Mouse (Mus musculus): ENCODE results near the gene Arsa. TPM values are rescaled to one million over a fixed set of nuclear protein-coding genes. Genes with fewer than 3 reads are reported as not detected.
"Not testable (repeated sequence)": the region's sequence is repeated elsewhere in the genome, so short reads cannot be mapped to it uniquely, and the experiment has no call there.

Arsa gene
- total RNA-seq, 2 experiments from 2014 or later: 31.5 to 32.8 TPM

DNA sequence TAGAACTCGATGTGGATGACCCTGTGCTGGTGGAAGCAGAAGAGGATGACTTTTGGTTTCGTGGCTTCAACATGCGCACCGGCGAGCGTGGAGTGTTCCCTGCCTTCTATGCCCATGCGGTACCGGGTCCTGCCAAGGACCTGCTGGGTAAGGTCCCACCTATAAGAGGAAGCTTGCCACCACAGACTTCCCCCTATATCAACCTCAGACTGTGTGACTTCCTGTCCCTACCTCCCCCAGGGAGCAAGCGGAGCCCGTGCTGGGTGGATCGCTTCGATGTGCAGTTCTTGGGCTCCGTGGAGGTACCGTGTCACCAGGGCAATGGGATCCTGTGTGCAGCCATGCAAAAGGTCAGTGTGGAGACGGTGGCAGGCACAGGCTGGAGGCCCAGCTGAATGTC, 18.3 kb downstream of the Arsa start:
- intact Hi-C loops (cut with DNase I): no loop called here

DNA sequence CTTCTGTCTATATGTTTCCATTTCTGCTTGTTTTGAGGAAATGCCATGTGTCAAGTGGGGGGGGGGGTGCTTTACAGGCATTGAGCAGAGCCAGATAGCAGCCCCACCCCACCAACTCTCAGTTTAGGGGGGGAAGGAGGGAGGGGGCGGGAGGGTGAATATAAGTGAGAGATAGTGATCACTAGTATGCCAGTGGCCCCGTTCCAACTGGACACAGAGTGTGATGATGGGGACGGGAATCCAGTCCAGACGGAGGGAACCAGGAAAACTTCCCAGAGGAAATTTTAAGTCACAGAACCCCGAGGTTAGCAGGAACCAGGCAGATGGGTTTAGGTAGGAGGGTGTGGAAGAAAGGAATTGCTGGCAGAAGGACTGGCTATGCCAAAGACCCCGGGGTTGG, 21.6 kb downstream of the Arsa start:
- intact Hi-C loops (cut with DNase I): no loop called here
- DNase-seq: no peak

More for the DNA sequence above, 18.3 kb downstream of the Arsa start:
- DNase-seq: no peak

DNA sequence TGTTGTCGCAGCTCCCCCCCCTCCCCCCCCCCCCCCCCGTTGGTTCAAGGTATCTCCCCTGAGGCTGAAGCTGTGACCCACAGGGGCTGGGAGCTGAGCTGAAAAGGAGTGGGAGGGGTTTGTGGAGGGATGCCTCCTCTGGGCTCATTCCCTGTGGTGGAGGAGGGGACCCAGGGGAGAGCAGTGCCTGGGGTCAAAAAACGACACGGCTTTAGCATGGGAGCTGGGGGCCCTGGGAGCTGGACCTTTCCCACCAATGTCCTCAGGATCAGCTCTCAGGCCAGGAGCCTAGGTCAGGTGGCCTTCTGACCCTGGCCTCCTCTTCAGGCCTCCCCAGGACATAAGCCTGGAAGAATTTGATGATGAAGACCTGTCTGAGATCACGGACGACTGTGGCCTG, 22.4 kb downstream of the Arsa start:
- DNase-seq: no peak
- intact Hi-C loops (cut with DNase I): no loop called here

DNA sequence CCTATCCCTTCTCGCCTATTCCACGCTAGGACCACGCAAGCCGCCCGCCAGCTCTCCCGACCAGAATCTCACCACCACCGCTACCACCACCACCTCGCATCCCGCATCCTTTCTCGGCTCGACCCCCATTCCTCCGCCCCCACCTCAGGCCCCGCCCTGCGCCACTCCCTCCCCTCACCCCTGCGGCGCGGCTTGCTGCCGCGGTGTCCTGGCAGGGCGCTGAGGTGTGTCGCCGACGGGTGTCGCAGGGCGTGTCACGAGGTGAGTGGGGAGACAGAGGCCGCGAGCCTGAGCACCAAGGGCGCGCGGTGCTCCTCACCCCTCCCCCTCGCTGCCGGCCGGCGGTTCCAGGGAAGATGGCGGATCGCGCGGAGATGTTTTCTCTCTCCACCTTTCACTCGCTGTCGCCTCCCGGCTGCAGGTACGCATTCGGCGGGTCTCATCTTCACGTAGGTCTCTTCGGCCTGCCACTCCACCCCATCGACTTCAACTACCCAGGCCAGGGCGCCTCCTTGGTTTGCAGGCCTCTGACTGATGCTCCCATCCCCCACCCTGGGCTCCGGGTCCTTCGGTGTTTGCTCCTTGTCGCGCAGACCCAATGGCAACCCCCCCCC, 23.3 kb downstream of the Arsa start, which contains the start of gene Mapk8ip2:
Gene Mapk8ip2 (plus strand): TSS at position 49 of the 614 bp plus-strand sequence.
- peak; percentile 69 for DNase-seq
- intact Hi-C loops (cut with DNase I): no loop called here

DNA sequence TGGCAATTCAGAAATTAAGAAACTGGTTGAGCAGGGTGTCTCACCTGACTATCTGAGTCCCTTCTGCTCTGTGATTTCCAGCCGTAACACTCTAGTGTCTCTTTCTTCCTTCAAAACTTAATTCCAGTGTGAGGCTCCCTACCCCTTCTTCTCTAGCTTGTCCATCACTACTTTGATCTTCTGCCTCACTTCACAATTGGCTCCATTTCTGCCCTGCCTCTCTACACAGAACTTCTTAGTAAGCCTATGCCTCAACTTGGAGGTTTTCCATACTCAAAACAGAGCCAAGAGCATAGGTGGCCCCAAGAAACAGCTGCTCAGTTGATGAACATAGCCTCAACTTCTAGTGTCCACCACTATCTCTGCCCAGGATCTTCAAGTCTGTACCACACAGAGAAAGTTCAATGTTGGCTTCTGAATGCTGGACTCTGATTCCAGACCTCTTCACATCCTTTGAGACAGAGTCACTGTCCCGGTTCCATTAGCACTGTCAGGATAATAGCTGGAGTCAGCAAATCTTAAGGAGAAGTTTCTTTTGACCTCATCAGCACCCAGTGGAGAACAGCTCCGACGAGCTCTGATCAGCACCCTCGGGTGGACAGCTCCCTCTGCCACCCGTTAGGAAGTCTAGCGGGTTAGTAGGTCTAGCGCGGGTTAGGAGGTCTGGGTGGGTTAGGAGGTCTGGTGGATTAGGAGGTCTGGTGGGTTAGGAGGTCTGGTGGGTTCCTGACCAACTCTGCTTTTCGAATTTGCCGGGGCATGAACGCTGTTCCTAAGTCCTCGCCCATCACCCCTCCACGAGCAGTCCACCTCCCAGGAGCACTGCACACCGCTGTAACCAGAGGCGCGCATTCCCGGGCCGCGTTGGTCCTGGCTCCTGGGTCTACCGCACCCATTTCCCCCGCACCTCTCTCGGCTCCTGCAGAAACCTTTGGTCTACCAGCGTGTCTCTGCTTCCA, 24.0 kb downstream of the Arsa start:
- DNase-seq: no peak

DNA sequence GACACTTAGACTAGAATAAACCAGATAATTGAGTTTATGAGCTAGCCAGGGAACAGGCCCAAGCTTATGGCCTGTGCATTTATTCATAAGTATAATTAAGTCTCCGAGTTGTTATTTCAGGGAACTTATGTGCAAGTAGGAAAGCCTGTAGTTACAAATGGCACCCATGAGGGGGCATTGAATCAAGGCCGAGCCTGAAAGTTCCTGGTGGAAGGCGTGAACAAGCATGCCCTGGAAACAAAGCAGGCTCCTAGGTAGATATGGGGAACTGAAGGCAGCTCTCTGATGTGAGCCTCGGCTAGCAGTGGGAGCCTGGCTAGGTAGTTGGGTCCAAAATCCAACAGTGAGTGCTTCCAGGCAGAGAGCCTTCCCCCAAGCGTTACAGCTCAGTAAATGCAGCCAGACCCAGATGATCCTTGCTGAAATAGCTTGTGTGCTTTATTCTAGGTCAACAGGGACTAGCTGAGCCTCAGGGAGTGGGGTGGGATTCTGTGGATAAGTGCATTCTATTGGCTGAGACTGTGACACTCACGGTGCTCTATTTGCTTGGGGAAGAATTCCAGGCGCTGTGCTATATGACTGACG, 34.6 kb downstream of the Arsa start:
- intact Hi-C loops (cut with DNase I): no loop called here
- no peak for DNase-seq

More for the DNA sequence above, 24.0 kb downstream of the Arsa start:
- intact Hi-C loops (cut with DNase I): no loop called here

DNA sequence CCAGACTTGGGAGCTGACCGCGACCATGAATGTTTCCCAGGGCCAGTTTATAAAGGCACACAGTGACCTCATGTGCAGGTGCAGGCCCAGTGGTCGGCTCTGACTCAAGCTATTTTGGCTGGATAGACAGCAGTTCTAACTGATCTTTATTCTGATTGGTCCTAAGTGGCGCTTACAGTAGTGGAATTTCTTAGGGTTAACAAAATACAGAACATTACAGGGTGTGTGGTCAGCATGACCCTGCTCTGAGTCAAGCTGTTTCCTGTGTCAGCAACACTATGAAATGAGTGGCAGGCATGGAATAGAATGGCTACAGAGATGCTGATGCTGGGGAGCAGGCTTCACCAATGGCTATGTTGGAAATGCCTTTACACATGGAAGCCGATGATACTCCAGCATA, 41.3 kb downstream of the Arsa start:
- no peak for DNase-seq
- intact Hi-C loops (cut with DNase I): no loop called here

DNA sequence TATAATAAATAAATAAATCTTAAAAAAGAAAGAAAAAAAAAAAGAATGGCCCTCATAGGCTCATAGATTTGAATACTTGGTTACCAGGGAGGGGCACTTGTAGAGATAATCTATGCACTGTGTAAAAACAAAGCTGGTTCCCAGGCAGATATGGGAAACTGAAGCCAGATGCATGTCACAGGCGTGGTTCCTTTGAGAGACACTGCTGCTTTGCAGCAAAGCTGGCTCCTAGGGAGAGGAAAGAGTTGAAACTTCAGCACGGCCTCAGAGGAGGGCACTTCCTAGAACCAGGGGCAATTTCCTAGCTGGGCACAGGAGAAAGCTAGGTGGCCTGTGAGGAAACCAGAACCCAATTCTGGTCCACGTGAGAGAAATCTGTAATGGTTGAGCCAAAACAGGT, 43.1 kb downstream of the Arsa start:
- no peak for DNase-seq
- intact Hi-C loops (cut with DNase I): no loop called here

DNA sequence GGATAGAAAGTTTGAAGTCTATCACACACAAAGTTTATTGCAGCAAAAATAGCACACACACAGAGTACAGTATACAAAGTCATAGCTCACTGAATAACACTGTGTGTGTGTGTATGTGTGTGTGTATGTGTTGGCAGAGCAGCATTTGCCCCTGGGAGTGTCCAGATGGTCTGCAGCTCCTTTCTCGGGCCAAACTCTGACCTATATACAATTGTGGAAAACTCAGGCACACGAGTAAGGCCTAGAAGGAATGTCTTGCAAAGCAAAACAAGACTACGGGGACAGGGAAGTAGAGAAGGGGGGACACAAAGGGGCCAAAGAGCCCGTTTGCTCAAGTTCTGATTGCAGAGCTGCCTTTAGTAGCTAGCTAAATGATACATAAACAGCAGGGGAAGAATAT, 44.3 kb downstream of the Arsa start:
- DNase-seq: no peak
- intact Hi-C loops (cut with DNase I): no loop called here

DNA sequence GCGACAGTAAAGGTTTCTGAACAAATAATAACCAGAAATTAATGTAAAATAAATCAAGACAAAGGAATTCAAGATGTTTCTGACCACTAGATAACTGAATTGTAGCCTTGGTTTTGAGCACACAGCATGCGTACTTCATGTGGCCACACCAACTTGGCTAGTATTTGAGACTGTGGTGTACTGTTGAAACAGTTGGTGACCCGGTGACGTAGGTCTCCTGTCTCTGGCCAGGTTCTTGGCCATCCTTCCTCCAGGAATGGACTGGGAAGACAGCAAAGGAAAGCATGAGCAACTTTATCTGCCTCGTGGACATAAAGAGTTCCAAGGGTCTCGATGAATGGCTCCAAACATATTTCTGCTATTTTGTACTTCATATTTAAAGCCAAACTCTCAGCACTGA, 45.4 kb downstream of the Arsa start:
- DNase-seq: no peak
- intact Hi-C loops (cut with DNase I): no loop called here

DNA sequence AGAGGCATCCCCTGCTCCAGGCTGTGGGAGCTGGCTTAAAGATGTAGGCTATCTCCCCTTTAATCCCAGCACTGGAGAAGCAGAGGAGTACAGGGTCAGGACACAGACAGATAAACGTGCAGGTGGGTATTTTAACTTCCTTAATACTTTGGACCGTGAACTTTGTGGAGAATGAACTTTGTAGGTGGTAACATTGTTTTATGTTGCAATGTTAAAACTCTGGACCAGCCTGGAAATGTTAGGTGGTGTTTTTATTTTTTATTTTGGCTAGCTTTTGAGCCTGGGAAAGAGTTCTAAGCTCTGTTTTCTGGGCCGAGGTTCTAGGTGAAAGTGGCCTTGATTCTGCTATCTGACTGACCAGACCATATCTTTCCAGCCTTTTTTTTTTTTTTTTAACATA, 46.0 kb downstream of the Arsa start:
- intact Hi-C loops (cut with DNase I): no loop called here
- no peak for DNase-seq

DNA sequence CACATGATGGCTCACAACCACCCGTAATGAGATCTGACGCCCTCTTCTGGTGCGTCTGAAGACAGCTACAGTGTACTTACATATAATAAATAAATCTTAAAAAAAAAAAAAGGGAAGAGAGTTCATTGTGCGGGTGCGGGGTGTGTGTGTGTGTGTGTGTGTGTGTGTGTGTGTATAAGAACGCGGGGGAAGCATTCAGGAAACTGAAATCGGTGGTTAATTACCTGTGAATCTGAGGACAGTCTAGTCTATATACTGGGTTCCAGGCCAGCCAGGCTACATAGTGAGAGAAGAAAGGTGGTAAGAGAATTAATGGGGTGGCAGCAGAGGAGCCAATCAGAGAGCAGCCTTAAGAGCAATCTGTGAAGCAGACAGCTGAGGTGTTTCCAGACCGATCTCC, 46.5 kb downstream of the Arsa start:
- intact Hi-C loops (cut with DNase I); DNase-seq: not testable (repeated sequence)

DNA sequence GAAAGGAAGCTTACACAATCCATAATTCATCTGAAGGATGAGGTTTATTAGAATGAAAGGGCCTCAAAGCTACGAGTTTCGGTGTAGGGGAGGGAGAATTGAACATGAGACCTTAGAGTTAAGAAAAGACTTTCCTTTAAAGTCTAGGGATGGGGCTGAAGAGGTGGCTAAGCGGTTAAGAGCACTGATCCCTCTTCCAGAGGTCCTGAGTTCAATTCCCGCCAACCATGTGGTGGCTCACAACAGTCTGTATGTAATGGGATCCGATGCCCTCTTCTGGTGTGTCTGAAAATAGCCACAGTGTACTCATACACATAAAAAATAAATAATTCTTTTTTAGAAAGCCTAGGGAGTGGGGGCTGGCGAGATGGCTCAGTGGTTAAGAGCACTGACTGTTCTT, 46.9 kb downstream of the Arsa start:
- intact Hi-C loops (cut with DNase I): no loop called here
- no peak for DNase-seq

DNA sequence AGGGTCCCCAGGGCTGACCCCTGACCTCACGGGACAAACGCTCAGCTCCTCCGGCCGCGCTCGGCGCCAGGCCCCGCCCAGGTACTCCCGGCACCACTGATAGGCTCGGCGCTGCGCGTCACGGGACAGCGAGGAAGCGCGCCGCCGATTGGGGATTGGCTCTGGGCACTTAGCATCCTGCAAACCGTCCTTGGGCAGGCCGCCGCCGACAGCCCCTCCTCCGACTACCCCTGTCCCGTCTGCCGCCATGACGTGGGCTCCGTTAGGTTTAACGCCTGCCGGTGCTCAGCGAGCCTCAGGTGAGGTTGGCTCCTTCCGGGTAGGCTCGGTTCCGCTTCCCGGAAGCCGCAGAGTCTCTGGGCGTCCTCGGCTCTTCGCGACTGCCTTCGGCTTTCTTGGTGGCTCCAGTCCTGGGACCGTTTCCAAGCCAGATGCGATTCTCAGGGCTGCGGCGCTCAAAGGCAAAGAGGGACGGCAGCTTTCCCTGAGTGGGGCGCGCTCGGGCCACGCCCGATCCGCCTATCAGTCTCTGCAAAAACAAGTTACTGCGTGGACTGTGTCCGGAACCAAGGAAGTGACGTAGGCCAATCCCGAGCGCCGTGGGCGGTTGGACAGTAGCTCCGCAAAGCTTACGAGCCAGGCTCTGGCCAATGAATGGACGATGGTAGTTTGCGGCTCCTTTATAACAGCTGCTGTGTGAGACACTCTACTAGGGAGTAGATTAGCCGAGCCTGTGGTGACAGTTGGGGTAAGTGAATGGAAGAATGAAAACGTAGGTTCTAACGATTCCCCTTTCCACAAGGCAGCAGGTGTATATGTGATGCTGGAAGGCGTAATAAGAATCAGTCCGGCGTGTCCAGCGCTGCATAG, 47.6 kb downstream of the Arsa start, which contains the start of the genes C730034F03Rik, Gm44502 and Chkb:
Gene C730034F03Rik (plus strand): TSS at position 238 of the 870 bp plus-strand sequence.
Gene Gm44502 (minus strand): TSS at position 345 of the 870 bp plus-strand sequence.
Gene Chkb (minus strand): TSS at position 557 of the 870 bp plus-strand sequence.
- intact Hi-C loops (cut with DNase I): no loop called here

DNA sequence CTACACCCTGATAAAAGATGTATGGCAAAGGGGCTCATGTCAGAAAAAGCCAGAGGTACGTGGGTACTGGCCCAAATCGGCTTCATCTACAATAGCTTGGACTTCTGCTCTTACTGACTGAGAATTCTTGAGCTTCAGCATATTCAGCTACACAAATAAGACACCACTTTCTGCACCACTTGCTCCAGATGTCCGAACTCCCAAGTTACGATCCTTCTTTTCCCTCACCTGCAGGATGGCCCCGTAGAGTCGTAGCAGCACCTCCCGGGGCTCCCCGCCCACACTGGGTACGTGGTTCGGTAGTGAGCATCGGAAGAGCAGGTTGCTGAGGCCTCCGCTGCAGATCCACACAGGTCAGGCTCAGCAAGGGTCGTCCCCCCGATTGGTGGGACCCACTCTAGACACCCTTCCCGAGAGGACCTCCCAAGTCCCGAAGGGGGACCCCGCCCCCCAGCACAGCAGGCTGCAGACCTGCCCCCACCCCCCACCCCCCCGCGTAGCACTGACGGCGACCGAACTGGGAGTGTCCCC, 48.3 kb downstream of the Arsa start:
- intact Hi-C loops (cut with DNase I): no loop called here
- DNase-seq: no peak

More for the DNA sequence above, 47.6 kb downstream of the Arsa start, which contains the start of the genes C730034F03Rik, Gm44502 and Chkb:
- peak; percentile 94 for DNase-seq

DNA sequence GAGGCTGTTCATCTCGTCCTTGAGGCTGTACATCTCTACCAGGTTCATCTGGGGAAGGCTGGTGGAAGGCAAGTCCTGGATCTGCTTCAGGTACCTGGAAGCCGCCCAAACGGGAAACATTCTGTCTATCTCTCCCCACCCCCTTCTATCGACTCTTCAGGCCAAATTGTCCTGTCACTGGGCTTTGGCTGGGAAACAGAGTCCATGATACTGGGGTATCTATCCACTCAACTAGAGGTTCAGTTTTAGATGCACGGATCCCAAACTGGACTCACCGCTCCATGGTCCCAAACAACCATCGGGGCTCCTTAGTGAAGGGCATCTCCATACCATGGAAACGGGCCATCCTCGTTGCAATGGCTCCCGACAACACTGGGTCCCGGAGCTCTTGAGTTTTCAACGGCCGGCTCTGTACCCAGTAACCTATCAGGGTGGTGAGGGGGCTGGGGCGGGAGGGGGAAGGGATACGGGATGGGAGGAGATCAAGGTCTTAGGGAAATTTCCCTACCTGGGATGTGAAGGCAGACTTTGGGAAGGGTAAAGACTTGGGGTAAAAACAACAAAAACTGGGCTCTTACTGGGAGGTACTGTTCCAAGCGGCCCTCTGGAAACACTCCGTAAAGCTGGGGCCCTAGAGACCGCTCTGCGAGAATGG, 49.0 kb downstream of the Arsa start:
- DNase-seq: no peak
- intact Hi-C loops (cut with DNase I): no loop called here

DNA sequence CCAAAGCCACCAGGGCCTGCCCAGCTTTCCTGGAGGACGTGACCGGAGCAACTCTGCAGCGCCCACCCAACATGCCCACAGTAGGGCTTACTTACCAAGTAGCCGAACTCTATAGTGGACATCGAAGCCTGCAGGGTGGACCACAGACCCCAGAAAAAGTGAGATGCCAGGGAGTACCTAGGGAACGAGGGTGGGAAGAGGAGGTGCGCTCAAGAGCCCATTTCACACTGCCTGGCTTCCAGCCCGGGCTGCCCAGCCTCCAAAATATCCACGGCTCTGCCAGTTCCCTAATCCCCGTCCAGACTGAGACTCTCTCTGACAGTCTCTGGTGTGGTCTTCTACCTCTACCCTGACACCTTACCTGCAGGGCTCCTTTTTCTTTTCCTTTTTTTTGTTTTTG, 50.5 kb downstream of the Arsa start:
- intact Hi-C loops (cut with DNase I): no loop called here
- DNase-seq: no peak

DNA sequence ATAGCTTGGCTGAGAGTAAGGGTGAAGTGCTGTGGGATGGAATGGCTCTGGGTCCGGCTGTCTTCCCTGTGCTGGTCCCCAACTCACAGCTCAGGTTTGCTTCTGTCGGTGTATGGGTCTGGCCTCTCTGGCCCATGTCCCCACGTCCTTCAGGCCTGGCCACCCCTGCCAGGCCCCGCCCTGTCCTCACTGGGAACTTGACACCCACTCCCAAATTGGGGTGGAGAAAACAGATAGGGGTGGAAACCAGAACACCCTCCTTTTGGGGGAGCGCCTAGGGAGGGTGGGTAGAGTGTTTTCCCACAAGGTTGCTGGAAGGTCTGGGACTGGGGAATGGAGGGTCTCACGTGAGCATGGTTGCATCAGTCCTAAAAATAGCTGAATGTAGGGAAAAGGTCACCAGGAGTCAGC, 51.5 kb downstream of the Arsa start, which contains the start of gene Cpt1b:
Gene Cpt1b (minus strand): TSS at position 153 of the 411 bp plus-strand sequence.
- DNase-seq: no peak
- intact Hi-C loops (cut with DNase I): no loop called here

DNA sequence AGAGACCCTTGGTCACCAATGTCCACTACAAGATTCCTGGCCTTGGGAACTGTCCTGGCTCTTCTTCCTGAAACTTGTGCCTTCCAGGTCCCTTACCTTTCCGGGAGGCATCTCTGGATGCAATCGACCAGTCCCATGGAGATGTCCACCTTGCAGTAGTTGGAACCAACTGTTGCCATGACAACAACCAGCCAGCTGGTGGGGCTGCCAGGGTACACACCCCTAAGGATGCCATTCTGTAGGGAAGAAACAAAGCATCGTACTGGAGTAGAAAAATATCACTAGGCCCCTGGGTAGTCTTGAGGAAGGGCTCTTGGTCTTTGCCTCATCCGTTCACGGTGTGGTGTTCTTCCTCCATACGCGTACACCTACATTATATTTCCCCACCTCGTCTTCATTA, 52.6 kb downstream of the Arsa start:
- DNase-seq: no peak
- intact Hi-C loops (cut with DNase I): no loop called here
